Mouse (Mus musculus) neutrophil, adult 5-6 weeks (primary cell): Measurements from ENCODE around the gene Ttn. TPM values are rescaled to one million over a fixed set of nuclear protein-coding genes. Genes with fewer than 3 reads are reported as not detected.
"Not testable (repeated sequence)": the region's sequence is repeated elsewhere in the genome, so short reads cannot be mapped to it uniquely, and the experiment has no call there.

ENCODE experiments used
- ATAC-seq: fragments of 151-379, 151-347 bp; 2 replicates; pipeline ENCODE4 v1.8.0; 2017; ENCODE audit warnings: mild to moderate bottlenecking, moderate TSS enrichment; ENCODE audit not compliant: insufficient number of reproducible peaks, poor library complexity, low FRiP score, severe bottlenecking; ENCODE audit errors: extremely low read depth
- total RNA-seq: library from RNA; stranded (forward); fragments of 200-1000 nt; gene quantifications from 2 replicates; pipeline ENCODE4 v1.2.3, GENCODE M21; 2017

Ttn gene
- 0.12 and 0.25 TPM in 2 replicates for total RNA-seq

DNA sequence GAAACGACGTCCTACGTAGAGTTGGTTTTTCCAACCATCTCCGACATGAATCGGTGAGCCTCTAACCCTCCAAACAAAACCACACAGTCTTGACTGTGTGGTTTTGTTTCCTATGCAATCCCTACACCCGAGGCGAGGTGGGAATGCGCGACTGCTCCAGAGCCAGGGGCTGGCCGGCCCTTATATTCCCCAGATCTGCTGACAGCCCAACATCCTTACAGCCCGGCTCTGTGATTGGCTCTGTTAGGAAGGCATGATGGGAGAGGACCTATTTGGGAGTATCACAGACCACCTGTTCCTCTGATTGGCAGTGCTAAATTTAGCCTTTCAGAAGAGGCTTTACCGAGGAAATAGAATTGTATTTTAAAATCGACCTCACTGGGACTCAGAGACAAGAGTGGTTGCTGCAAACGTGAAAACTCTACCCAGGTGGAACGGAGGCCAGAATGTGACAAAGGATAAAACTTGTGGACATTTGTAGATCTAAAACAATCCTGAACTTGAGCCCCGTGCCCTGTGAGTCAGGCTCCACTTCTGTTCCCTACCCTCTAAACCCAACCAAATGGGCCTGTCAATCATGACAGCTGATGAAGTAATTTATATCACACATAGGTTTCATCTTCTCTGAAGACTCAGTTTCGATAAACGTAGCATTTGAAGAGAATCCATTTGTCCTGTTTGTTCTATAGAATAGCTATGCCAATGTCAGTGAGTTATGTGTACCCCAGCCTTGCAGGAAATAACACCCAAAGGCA is at the start of gene Ttn:
TSS of gene Ttn (minus strand) at position 157 of the 755 bp plus-strand sequence.
- no peak for ATAC-seq

DNA sequence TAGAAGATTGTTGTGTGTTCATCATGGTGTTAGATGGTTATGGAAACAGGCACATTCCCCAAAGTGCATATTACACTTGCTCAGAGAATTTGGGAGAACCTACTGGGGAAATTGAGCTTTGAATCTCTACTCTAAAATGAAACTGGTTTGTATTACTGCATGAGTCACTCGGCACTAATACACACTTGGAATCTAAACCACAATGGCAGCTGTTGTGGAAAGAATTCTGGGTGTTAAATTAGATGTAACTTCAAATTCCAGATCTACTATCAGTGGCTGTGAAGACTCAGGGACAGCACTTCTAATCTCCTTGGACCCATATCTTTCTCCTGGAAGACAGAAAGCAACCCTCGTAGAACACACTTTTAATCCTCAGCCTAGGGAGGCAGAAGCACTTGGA is 38.3 kb upstream of the Ttn start:
- ATAC-seq, result no peak

DNA sequence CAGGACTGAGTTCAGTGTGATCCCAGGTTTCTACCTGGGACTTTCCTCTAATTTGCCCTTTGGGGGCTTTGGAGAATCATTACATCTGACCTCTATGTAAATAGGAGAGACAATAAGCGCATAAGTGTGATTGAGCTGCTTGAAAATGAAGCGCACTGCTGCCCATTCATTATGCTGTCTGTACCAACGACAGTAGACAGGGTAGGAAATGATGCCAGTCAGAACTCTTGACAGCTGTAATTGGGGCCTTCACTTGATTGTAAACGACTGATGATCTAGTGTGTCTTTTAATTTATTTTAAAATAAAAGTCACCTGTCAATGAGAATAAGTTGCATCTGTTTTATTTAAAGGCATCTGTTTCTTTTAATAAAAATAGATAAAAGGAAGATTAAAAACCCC is 35.4 kb upstream of the Ttn start:
- no peak for ATAC-seq

DNA sequence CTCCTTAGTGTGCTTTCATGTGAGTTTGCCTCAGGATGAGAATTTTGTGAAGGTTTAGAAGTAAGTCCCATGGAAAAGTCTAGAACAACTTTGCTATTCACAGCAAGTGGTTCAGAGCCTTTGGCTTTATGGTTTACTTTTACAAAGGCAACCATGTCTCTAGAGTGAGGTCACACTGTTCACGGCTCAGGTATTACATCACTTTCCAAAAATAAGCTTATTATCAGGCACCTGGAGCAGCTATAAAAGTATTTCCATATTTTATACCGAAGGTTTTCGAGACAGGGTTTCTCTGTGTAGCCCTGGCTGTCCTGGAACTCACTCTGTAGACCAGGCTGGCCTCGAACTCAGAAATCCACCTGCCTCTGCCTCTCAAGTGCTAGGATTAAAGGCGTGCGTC is 31.1 kb upstream of the Ttn start:
- not testable (repeated sequence) for ATAC-seq

DNA sequence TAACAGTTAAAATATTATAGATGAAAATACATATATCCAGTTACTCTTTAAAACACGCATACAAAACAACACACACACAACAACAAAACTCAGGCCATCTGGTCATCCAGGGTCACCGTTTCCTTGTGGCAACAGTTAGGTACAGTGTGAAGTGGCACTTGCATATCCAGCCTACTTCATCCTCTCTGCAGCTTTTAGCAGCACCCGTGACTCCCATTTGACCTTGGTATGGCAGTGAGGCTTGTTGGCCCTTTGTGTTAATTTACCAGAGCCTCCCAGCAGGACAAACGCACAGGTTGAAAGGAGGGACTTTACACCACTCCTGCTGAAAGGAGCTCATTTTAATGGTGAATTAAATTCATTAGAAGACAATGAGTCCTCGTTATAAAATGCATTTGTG is 29.6 kb upstream of the Ttn start:
- no peak for ATAC-seq

DNA sequence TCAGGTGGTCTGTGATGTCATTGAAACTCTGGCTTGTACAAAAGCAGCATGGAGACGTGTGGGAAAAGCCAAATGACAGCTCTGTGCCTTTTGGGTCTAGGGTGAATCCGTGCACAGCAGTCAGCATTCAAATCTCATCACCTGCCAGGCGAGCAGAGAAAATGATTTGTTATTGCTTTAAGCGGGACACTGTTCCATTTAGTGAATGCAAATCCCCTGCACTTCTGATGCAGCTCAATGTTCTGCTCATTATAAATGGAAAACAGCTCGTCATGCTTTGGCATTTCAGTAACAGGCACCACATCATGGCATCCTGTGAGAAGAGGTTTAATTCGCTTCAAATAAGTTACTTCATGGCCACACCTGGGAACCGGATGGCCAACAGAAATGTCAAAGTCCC is 24.7 kb upstream of the Ttn start:
- ATAC-seq, result no peak

DNA sequence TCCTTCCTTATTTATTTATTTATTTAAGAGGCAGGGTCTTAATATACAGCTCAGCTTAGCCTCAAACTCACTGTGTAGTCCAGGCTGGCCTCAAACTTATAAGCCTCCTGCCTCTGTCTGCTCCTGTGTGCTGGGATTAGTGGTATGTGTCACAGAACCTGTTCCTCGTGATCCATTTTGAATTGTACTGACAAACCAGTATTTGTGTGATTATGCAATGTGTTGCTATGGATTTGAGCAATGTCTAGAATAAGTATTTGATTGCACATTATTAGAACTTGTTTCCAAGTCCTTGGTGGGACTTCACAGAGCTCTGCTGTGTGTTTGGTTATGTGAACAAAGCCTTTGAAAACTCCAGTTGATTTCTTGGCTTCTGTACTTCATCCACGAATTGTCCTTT is 20.8 kb upstream of the Ttn start:
- no peak for ATAC-seq

DNA sequence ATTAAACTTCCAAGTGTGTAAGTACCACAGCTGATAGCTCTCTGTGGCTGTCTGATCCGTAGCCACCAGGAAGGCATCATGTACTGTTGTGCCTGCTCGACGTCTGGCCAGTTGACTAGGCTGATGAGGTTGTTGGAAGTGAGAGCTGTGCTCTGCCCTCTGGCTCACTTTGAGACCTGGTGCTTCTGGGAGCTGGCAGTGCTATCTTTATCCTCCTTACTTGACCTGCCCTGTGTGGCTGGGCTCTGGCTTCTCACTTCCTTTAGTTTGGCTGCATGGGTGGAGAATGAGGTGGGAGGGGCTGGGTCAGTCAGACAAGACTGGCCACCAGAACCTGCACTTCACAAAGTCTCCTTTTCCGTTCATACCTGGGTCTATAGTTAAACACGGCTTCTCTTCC is 16.0 kb upstream of the Ttn start:
- ATAC-seq, result no peak

DNA sequence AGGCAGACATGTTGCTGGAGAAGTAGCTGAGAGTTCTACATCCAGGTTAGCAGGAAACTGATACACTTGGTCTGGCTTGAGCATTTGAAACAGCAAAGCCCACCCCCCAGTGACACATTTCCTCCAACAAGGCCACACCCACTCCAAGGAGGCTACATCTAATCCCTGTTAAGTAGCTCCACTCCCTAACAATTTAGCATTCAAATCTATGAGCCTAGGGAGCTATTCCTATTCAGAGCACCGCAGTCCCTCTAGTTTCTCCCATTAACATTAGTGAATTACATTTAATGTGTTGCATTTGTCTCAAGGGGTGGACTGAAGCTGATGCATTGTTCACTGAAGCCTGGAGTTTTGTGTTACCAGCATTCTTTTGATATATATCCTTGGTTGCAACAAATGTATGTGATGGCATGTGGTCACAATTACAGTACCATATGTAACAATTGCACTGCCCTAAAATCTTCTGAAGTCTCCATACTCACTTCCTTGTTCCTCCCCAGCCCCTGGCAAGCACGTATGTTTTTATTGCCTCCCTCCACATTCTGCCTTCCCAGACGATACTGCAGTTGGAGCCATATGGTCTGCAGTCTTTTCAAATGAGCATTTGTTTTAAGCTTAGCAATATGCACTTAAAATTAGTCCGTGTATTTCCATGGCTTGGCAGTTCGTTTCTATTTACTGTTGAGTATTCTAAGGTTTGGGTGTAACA is 10.3 kb upstream of the Ttn start:
- no peak for ATAC-seq

DNA sequence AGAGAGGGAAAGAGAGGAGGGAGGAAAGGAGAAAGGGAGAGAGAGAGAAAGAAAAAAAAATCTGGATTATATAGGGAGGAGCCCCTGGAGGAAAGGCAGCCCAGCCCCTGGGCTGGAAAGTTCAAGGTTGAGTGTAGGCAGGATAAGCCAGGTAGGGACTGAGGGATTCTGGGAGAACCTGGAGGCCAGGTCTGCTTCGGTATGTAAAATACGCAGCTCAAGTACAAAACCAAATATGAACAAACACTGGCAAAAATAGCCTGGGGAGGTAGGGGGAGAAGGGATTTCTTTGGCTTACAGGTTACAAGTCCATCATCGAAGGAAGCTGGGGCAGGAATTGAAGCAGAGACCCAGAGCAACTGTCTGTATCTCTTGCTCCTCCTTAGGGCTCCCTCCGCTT is 5.0 kb upstream of the Ttn start:
- ATAC-seq, result no peak

DNA sequence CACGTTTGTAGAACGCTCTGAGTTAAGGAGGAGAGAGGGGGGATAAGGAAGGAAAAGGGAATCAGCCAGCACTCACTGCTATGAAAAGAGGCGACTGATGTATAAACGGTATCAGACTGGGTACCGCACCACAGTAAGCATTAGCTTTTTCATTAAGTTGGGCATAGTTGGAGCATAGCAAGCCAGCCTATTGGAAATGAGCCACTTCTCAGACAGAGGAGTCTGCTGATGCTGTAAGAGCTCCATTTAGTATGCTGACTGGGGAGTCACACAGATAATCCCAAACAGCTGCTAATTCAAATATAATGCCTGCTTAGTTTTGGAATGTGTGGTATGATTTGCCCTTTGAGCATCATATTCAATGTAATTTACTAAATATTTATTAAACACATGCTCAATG is 2.0 kb upstream of the Ttn start:
- ATAC-seq, result no peak

DNA sequence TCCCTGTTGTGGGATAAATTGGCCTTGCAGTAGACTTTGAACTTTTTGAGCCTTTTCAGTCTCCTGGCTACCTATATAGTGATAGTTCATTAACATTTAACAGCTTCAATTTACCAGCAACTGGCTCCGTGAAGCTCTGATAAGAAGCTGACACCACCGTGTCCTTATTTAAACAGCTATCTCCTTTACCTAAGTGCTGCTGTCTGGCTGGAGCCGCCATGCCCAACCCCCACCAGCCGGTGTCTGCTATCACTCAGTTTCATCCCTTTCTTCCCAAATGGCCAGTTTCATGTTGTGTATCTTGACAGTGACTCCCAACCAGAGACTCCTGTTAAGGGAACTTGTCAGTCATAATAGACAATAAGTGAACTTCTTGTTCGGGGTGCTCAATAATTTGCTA is 1.3 kb upstream of the Ttn start:
- no peak for ATAC-seq

DNA sequence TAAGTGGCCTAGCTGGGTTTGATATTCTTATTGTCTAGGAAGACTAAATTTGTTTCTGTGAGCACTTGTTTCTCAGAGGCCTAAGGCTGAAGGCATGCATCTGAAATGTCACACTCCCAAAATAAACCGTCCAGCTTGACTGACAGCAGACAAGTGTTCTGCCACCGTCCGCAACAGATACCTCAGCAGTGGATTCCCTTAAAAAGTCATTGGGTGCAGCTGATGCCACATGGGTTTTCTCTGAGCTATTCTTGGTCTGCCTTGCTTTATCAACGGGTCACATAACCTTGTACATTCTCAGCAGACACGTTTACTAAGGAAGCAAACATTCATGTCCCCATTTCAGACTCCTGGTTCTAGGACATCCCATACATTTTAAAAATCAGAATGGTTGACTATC is 630 bp downstream of the Ttn start:
- no peak for ATAC-seq

DNA sequence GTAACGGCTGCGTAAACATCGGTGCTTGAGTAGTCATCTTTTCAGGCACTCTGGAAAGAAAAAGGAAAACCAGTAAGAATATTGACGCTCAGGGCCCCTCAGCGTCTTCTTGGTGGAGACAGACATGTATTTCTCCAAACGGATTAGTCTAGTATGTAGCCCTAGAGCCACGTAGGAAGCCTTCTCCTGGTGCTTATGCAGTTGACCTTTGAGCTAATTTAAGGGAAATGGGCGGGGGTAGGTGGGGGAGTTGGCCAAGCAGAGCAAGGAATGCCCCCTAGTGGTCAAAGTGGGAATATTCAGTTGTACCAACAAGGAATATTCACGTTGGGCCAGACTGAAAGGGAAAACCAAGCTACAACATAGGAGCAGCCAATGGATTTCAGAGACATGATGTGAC is 2.2 kb downstream of the Ttn start:
- no peak for ATAC-seq

DNA sequence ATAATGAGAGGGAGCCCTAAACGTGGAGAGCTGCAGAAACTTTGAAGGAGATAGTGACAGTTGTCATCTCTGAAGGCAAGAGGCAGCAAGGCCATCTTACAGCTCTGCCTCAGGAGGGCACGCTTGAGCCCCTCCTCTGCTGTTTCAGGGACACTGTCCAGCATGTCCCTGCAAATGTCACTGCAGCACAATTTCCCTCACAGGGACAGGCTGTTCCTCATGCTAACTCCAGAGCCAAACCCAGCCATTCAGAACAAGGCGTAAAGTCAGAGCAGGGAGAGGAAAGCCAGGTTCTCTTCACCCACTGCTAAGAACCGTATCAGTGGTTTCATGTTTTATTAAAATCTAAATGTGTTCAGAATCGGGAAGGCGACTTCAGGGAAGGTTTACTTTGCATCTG is 4.7 kb downstream of the Ttn start:
- no peak for ATAC-seq

DNA sequence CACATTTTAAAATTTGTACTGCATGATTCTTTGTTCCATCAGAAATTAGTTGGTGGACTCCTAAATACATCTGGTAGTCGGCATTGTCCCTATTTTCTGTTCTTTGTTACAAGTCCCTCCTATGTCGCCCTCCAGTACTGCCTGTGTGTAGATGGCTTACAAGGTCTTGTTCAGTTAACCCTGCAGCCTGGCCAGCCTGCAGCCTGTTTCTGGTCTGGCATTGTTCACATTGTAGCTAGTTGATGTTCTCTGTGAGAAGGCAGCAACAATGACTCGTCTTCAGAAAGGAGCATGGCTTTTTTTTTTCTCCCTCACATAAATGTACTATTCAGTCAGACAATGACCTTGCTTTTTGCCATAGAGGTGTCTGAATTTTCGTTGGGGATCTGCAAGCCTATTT is 10.3 kb downstream of the Ttn start:
- no peak for ATAC-seq

DNA sequence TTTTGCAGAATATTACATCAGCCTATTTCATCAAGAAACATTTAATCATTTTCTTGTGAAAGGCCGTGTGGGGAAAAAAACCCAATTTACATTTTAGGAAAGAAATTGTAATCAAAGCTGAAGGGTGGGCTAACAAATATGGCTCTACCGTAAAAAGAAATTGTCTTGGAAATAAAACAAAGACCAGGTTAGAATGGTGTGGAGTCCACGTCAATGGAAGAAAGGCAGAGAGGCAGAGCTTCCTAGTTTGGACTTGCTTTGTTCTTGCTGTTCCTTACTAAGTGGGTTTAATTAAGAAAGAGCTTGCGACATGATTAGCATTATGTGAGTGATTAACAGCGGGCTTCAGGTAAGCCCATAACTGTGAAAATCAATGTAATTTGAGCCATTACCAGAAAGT is 11.3 kb downstream of the Ttn start:
- ATAC-seq, result no peak

DNA sequence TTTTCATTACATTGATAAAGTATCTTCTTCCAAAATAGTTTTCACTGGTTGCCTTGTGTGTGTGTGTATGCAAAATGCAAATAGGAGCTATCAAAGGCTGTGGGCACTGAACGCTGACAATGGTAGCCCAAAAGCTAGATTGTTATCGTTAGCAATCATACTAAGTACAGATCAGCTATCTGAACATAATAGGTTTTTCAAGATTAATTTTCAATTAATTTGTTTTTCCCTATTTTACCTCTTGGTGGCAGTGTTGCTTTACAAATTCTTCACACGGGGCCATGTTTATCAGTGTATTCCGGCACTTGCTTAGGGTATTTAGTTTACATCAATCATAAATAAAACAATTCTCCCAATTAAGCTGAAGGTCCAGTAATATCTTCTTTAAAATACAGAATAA is 11.7 kb downstream of the Ttn start:
- no peak for ATAC-seq

DNA sequence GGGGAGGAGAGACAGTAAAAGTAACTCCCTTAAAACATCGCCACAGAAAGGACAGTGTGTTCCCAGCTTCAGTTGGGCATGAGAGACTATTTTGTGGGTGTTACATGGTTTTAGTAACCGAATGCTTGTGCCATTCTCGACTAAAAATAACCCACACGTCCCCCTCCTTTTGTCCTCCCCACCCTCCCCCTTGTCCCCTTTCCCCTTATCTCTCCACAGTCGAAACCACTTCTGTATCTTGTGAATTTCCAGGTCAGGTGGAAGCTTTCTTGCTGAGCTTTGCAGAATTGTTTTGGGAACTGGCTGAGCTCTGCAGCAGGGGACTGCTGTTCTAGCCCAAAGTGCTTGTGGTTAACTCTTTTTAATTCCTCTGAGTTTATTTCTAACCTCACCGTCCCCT is 12.1 kb downstream of the Ttn start:
- no peak for ATAC-seq

DNA sequence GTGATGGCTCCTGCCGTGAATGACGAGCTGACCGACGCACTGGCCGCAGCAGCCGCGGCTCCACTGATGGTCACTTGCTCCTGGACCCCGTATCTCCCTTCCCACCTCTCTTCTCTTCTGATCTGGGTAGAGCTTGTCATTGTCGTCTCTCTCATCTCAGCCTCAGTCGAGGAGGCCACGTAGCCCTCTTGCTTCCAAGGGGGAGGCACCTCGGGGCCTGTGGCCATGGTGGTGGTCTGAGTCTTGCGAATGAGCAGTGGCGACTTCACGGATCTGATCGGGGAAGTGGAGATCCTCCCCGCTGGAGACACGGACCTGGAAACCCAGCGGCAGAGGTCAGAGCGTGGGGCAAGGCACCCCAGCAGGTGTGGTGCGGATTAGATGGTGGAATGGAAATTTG is 12.7 kb downstream of the Ttn start:
- no peak for ATAC-seq

DNA sequence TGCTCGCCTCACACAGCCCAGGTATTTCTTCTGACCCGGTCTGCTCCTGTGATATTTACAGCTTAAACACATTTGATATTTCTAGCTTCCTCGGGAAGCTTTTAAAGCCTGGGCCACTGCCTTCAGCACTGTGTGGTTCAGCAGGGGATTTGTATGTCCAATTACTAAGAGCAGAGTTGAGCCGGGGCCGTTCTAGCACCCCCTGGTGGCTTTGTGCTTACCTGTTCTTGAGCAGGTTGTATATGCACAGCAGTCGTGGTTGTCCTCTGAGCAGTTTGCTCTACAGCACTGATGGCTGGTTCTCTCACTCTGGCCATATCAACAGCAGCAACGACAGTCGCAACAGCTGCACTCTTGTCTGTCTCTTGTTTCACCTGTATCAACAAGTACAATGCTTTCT is 13.4 kb downstream of the Ttn start:
- no peak for ATAC-seq
